Mouse (Mus musculus) embryo, embryonic 11.5 days (tissue): ENCODE measurements around the gene Mpdu1.
A peak's percentile ranks its signal among the peaks of the same experiment; 100 is the strongest.
"Not testable (repeated sequence)": the region's sequence is repeated elsewhere in the genome, so short reads cannot be mapped to it uniquely, and the experiment has no call there.

Experiments used
- DNase-seq: peaks from one replicate; pipeline ENCODE4 v3.0.0-alpha.2; 2012; ENCODE audit warnings: low read depth, low spot score

Mpdu1 gene

DNA sequence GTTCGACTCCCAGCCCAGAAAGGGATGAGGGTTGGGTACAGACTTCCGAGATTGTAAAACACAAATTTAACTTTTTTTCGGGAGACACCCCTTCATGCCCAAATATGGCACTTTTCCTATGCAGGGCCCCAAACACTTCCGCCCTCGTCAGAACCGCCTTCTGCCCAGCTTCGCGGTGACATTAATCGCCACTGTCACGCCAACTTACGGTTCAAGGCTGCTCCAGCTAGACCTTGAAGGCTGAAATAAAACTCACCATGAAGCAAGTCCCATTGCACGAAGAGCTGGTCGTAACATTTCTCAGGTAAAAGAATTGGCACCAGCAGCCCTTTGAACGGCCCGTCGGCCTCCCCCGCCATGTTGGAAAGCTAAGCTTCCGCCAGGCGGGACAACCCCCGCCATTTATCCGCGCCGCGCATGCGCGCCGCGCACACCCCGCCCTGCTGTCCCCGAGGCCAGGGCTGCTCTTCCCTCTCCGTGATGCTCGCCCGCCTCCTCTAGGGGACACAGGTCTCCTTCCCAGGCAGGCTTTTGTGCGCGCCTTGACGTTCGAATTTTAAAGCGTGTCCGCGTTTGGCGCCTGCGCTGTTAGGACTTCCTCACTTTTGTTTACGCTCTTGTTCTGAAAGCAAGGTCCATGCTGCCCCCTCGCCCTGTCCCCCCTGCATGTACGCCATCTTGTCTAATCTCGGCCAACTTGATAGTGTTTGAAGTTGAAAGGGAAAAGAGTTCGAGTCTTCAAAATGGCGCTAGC, at the start of gene Mpdu1:
Mpdu1 (minus strand) TSS at position 430 of the 754 bp plus-strand sequence.
- DNase-seq = peak; percentile 95

DNA sequence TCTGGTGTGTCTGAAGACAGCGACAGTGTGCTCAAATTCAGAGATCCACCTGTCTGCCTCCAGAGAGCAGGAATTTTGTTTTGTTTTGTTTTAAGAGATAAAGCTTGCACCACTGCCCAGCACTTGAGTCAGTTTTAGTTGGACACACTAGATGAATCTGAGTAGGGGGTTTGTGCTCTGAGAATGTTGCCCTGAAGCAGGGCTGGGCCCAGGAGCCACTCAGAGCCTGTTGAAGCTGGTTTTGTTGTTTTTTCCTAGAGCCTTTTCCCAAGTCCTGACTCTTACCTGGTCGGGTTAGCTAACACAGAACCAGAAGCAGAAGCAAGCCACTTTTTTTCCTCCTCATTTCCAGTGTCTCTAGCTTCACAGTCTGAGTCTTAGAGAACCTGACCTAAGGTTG, 48.6 kb upstream of the Mpdu1 start:
- DNase-seq = no peak

DNA sequence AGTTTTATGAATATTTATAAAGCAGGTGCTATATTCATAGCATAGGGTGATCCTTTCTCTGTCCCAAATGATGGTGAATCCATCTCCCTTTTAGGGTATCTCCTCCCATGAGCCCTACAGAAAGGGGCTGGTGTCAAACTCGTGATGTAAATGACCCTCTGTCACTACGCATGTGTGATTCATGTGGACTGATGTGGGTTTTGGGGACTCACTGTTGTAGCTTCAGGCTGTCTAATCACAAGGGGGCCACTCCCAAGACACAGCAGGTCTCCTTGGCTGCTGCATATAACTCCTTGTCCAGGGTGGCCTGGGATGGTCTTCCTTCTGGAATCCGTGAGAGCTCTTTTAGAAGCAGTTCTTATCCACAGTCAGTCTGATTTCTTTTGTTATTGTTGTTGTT, 48.0 kb upstream of the Mpdu1 start:
- DNase-seq = no peak

DNA sequence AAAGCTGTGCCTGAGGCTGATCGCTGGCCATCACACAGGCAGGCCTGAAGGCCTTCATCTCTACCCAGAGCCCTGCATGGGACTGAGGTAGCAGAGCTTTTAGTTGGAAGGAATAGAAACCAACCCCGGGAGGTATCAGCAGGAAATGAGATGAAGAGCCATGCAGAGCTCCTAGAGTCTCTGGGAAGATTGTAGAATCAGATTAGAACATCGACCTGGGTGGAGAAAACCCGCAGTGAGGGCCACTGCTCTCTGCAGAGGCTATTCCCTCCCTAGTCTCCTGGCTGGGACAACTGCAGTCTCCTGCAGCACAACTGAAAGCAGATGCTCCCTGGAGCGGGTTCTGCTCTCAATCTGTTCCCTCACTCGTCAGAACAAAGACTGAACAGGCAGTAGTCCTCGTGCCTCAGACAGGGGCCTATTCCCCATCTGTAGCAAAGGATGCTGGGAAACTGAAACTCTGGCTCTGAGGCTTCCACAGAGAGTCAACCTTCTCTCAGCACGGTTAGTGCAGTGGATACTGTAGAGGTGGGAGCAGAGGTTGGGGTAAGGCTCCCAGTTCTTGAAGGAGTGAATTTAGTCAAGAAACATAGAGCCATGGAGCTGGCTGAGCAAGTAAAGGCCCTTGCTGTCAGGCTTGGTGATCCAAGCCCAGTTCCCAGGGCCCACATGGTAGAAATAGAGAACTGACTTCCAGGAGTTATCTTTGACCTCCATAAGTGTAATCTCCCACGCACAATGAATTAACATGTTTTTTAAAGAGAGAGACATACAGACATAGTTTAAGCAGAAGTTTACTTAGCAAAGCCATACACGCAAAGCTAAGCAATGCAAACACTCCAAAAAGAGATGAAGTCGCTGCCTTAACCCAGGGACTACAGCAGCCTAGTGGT, 47.4 kb upstream of the Mpdu1 start:
- DNase-seq = no peak

DNA sequence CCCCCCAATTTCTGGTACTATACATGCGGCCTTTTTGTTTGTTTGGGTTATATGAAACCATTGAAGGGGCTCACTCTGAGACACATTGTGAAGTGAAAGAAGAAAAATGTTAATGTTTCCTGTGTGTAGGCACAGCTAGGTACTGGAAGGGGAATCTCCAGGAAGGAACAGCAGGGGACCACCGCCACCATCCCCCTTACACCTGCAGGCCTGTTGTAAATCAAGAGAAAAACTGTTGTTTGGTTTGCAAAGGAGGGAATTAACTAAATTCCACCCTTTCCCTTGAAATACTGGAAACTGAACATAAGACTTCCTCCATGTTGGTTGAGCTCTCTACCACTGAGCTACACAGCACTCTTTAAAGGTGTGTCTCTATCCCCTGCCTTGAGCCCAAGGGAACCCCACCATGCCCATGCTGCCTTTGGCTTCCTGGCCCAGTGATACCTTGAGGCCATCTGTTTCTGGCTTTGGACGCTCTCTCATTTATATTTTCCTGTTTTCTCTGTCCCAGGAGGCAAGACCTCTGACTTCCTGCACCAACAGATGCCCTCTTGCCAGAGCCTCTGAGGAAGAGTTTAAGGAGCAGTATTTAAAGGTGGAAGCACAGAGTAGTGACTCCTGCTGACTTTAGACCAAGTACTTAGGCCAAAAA, 46.3 kb upstream of the Mpdu1 start:
- no peak for DNase-seq

DNA sequence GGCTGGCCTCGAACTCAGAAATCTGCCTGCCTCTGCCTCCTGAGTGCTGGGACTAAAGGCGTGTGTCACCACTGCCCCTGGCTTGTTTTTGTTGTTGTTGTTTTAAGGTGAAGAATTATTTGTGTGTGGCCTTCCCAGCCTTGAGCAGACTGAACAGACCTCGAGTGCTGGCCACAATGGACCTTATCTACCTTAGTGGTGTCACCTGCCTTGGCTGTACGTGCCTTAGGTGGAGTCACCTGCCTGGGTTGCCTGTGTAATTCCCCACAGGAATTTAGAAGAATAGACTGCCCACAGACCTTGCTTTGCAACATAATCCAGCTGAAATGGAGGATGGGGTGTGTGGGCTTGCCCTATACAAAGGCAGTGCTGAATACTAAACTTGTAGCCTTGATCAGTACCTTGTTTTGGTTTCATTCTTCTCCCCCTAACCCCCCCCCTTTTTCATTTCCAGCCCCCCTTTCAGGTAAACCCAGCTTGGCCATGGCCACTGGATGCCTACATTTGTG, 45.5 kb upstream of the Mpdu1 start:
- DNase-seq = no peak

DNA sequence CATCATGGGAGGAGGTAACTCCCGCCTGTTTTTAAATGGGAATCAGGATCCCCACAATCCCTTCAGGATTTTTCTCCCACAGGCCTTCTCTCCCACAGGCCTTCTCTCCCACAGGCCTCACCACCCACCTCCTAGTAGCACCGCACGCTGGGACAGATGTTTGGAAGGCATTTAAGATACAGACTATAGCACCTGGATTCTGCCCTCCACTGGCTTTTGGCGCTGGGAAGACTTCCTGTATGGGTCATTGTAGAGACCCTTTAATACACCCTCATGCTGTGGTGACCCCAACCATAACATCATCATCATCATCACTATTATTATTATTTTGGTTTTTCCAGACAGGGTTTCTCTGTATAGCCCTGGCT, 45.0 kb upstream of the Mpdu1 start:
- no peak for DNase-seq

DNA sequence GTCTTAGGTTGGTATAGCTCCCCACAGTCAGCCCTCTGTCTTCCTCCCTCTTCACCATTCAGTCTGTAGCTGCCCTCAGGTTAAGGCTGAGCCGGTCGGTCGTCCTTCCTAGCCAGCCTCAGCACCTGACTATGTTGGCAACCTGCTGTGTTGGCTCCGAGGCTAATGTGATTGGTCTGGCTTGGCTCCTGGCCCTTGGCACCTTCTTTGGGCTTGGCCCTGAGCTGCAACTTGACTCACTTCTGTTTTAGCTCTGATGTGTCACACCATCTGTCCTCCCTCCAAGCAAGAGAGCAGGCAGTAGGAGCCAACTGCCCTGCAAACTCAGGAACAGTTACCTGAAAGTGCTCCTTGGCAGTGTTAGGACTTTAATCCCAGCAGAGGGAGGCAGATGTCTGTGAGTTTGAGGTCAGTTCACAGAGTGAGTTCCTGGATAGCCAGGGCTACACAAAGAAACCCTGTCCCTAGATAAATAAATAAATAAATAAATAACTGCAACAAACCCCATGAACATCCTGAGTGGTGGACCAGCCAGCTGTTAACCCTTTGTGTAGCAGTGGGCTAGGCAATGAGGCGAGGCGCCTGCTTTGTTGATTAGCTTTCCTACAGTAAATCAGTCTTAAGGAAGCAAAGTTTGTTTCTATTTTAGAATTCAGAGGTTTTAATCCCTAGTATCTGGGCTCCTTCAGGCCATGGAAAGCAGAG, 44.5 kb upstream of the Mpdu1 start:
- no peak for DNase-seq

DNA sequence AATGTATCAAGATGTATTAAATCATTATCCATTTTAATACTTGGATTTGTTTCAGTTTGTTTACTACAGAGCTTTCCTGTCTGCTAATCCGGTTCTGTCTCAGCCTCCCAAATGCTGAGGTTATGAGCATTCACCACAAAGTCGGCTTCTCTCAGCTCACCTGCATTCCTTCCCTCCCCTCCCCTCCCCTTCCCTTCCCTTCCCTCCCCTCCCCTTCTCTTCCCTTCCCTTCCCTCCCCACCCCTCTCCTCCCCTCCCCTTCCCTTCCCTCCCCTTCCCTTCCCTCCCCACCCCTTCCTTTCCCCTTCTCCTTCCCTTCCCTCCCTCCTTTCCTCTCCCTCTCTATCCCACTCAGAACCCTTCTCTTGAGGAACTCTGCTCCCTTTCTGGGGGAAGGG, 42.2 kb upstream of the Mpdu1 start:
- no peak for DNase-seq

DNA sequence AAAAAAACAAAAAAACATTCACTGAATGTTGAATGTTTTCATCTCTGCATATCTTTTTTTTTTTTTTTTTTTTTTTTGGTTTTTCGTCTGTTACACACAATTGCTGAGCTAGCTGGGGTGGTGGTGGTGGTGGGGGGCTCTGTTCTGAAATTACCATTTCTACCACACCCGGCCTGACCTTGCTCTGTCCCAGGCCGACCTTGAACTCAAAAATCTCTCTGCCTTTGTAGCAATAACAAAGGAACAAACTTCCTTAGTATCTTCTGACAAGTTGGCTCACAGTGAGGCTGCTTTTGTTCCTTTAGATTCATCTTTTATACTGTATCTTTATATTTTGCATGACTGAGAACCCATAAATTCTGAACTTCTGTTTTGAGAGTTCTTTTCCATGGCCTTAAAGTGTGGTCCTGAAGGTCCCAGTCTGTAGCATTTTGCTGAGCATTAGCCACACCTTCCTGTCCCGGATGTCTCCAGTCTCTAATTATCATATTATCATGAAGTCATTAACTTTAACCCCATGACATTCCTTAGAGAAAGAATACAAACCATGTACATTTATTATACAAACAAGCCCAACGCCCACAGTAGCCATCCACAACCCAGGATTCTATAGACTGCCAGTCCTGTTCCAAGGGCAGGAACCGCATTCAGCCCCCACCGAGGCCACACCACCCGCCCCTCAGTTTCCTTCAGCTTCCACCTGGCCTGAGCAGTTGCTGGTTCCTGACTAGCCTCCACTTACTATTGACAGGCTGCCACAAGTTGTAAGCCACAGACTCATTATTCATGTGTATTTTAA, 41.6 kb upstream of the Mpdu1 start:
- no peak for DNase-seq

DNA sequence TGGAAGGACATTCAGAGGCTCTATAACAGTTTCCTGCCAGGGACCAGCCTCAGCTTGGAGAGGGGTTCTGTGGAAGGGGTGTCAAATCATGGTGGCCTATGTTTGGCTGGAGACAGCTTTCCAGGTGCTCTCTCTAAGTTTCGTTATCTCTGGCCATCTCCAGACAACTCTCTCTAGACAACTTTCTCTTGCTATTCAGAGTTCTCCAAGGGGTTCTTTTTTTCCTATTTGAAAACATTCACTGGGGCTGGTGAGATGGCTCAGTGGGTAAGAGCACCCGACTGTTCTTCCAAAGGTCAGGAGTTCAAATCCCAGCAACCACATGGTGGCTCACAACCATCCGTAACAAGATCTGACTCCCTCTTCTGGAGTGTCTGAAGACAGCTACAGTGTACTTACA, 40.9 kb upstream of the Mpdu1 start:
- DNase-seq = not testable (repeated sequence)

DNA sequence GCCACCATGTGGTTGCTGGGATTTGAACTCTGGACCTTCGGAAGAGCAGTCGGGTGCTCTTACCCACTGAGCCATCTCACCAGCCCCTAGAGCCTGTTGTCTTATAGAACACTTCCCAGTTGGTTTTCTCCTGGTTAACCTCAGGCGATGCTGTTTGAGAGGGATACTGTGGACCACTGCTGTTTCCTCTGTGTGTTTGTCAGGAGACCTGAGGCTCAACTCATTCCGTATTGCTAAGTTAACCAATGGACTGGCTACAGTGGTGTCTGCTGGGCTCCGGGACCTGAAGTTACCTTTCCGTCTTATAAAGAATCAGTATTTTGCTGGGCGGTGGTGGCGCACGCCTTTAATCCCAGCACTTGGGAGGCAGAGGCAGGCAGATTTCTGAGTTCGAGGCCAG, 40.4 kb upstream of the Mpdu1 start:
- DNase-seq = not testable (repeated sequence)

DNA sequence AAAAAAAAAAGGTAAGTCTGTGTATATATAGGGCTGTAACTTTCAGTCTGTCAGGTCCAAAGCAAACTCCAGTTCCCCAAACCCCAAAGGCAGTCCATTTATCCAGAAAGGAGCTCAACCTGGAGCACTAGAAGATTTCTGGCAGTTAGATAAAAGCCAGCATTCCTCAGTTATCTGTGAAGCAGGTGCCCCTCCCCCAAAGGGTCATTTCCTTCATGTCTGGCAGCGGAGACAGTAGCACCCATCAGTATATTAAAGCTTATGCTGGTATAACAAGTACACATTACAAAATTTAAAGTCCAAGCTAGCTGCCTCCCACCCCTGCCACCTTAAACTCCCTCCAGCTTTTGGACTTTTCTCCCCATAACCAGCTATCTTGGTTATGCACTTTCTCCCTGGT, 37.2 kb upstream of the Mpdu1 start:
- DNase-seq = no peak

DNA sequence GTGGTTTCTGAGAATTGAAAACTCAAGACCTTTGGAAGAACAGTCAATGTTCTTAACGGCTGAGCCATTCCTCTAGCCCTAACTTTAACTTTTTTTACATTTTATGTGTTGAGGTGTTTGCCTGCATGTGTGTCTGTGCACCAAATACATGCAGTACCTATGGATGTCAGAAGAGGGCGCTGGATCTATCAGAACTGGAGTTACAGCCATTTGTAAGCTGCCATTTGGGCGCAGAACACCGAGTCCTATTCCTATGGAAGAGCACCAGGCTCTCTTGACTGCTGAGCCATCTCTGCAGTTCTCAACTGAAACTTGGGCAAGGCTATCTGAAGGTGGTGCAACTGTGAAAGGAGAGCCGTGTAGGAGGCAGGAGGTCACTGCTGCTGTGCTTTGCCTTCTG, 36.1 kb upstream of the Mpdu1 start:
- no peak for DNase-seq

DNA sequence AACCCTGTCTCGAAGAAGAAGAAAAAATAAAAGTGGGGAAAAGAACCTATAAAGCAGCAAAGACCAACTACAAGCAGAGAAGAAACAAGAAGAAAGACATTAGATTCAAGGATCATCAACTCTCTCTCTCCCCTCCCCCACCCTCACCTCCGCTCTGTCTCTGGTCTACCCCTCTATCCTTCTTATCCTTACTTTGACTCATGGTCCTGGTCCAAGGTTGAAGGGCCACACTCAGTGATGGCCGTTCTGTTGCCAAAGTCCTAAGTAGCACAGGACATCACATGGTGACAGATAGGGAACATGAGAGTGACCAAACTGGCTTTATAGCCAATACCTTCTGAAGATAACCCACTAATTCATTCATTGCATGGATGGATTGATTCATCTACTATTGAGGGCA, 35.0 kb upstream of the Mpdu1 start:
- no peak for DNase-seq

DNA sequence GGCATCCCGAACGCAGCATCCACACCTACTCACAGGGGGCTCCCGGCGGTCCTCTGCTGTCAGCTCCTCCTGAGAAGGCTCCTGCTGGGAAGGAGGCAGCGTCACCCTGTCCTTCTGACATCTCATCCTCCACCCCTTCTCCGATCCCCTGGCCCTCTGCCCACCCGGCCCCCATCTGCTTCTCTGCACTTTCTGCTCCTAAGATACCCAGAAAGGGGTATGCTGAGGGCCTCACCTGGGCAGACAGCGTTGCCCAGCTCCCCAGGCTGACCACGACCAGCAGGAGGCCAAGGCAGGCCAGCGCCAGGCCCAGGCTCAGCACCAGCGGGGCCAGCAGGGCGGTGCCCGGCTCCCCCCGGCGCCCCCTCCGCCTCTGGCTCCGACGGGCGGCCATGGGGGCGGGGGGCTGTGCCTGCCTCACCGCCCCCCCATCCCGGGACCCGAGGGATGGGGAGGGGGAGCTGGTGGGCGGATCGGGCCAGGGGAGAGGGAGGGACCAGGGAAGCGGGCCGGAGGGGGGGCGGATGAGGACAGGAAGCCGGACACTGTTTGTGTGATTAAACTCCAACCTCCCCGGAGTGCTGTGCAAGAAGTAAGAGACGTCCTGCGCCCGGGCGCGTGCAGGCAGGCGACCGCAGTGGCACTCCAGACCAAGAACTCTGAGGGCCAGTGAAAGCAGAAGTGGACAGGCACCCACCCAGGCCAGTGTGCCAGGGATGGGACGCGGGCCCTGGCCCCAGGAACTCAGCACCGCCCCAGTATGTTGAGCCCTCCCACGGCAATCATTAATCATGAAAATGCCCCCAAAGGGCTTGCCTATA, 33.1 kb upstream of the Mpdu1 start, which contains the start of the genes Tnfsf12 and Tnfsfm13:
Tnfsf12 (minus strand) TSS at position 489 of the 821 bp plus-strand sequence.
Tnfsfm13 (minus strand) TSS at position 738 of the 821 bp plus-strand sequence.
- no peak for DNase-seq

DNA sequence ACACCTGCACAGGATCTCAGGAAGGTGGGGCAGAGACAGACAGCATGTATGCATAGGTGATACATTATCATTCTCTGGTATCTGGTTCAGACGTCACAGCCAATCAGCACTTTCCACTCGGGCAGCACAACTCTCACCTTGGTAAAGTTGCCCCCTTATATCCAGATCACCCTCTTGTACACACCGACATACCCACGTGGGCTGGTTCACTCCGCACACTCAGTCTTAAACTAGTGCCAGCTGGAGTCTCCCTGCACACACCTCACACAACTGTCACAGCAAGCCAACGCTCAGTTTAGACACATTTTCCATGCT, 32.6 kb upstream of the Mpdu1 start:
- DNase-seq = no peak

DNA sequence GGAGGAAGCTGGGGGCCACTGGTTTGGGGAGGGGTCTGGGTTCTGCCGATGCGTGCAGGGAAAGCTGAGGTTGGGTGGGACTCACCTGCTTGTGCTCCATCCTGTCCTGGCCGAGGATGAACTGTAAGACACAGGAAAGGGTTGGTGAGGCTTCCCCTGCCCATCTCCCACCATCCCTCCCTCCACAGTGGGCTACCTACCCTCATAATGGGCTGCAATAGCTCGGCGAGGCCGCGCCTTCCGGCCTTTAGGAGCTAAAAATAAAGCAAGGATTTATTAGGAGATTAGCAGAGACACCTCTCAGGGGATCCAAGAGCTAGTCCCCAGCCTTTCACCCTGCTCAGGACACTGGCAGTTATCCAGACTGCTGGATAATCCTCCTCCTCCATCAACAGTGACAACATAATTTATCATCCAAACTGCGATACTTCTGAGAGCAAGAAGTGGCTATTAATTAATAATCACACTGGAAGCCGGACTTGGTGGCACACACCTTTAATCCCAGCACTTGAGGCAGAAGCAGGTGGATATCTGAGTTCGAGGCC, 31.1 kb upstream of the Mpdu1 start:
- DNase-seq = no peak

DNA sequence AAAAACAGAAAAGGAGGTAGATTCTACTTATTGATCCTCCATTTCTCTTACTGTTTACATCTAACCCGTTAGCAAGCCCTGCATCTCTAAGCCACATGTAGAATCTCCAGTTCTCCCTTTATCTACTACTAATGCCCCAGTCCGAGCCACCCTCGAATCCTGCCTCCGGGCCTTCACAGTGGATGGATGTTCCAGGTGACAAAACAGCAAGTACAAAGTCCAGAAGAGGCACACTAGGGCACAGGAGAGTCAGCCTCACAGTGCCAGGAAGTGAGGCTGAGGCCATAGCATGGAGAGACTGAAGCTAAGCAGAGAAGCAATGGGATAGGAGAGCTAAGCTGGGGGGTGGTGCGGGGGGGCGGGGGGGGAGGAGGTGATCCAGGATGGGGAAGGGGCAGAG, 30.4 kb upstream of the Mpdu1 start:
- no peak for DNase-seq
